Mouse (Mus musculus): ENCODE data around the gene Inka2.
A peak's percentile ranks its signal among the peaks of the same experiment; 100 is the strongest.

The Inka2 gene

DNA sequence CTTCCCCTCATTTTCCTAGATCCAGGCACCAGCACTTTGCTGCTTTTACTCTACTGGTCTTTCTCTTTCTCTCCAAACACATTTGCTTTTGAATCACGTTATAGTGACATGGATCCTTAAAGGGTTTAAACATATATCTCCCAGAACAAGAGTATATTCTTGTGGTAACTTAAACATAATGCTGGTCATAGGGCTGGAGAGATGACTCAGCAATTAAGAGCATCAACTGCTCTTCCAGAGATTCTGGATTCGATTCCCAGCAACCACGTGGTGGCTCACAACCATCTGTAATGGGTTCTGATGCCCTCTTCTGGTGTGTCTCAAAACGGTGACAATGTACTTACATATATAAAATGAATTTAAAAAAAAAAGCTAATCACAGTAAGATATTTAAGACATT is 28.0 kb downstream of the Inka2 start:
- DNase-seq: no peak

- no peak for DNase-seq
These were observed 29.1 kb downstream of the Inka2 start for GRCm38 (mm10) chr3:105733538-105733937.

GRCm38 (mm10) chr3:105735285-105735684 is 30.9 kb downstream of the Inka2 start:
- no peak for DNase-seq

- no peak for DNase-seq
These were observed 31.7 kb downstream of the Inka2 start for GRCm38 (mm10) chr3:105736148-105736547.

- no peak for DNase-seq
These were observed 32.7 kb downstream of the Inka2 start for GRCm38 (mm10) chr3:105737070-105737469.

GRCm38 (mm10) chr3:105737666-105738065 is 33.3 kb downstream of the Inka2 start:
- DNase-seq: no peak

DNA sequence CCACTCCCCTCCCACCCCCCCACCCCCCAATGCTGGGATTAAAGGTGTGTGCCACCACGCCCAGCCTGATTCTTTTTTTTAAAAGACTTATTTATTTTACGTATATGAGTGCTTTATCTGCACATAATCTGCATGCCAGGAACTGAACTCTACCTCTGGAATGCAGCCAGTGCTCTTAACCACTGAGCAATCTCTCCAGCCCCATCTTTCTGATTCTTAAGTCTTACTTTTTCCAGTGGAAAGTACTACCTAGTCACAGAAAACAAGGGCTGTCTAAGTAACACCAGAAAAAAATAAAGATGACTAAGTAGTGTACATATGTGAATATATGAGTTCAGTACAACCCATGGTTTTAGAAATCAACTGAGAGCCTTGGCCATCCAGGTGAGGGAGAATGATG is 42.1 kb downstream of the Inka2 start:
- DNase-seq: no peak

GRCm38 (mm10) chr3:105750810-105751209 is 46.4 kb downstream of the Inka2 start:
- DNase-seq: no peak

- DNase-seq: no peak
These were observed 49.8 kb downstream of the Inka2 start for GRCm38 (mm10) chr3:105754184-105754583.

DNA sequence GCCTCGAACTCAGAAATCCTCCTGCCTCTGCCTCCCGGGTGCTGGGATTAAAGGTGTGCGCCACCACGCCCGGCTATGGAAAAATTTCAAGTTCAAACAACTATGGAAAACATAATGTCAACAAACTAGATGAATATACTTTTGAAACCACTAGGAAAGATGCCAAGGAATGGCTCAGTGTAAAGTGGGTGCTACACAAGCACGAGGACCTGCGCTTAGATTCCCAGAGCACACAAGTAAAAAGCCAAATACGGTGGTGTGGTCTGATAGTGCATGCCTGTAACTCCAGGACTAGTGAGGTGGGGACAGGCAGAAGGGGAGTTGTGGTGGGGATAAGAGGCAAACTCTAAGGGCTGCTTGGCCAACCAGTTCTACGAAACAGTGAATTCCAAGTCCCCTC is 50.7 kb downstream of the Inka2 start:
- no peak for DNase-seq

DNA sequence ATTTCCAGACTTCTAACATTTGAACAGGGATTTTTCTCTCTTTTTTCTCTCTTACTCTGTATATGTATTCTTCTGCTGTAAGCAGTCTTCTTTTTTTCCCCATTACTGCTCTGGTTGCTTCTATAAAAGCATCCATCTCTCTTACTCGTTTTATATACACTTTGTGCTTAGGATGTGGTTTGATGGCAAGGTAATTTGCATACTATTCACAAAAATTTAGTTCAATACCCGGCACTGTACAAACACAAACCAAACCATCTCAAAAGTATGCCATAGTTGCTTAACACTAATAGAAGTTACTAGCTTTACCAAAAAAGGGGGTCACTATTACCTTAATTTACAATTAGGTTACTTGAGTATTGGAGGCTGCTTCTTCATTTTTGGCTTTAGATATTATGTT is 52.1 kb downstream of the Inka2 start:
- DNase-seq: no peak

DNA sequence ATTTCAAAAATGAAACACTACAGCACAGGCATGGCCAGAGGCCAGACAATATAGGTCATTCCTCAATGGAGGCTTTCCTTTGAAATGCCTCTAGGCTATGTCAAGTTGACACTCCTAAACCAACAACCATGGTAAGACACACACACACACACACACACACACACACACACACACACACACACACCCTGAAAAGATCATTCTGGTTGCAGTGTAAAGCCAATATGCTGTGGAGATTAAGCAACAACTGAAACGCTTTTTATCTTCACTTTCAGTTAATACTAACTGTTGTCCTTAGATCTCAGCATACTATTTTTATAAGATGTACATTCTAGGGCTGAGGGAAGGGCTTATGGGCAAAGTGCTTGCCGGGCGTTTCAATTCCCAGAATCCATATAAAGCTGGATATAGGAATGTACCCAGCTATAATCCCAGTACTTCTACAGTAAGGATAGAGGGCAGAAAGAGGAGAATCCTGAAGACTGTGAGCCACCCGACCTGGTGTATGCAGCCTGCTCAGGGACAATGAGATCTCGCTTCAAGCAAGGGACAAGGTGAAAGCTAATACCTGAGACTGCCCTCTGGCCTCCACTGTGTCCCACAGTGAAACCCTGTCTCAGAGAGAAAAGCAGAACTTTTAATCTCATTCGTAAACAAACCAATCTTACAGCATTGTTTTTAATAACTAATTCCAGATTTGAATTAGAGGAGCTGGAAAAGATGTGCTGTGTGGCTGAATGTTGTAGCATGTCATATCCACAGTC is 53.1 kb downstream of the Inka2 start:
- DNase-seq: no peak

- DNase-seq: peak; percentile 23
These were observed 53.7 kb downstream of the Inka2 start for GRCm38 (mm10) chr3:105758098-105758497.

- DNase-seq: no peak
These were observed 54.3 kb downstream of the Inka2 start for GRCm38 (mm10) chr3:105758658-105759057.

DNA sequence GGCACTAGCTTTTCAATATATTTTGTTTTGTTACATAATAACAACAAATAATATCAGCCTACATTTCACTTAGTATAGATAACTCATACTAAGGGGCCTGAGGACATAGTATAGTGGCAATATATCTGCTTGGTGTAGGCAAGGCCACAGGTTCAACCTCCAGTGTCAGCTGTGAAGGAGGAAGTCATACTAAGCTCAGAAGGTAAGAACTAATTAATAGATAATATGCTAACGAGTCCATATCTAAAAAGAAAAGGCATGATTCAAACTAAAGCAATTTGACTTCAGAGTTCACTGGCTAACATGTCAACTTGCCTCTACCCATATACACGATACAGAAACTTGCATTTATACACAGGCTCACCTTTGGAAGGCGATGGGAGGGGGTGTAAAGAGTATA is 55.7 kb downstream of the Inka2 start:
- no peak for DNase-seq

- DNase-seq: peak; percentile 37
These were observed 58.9 kb downstream of the Inka2 start for GRCm38 (mm10) chr3:105763132-105763851.

GRCm38 (mm10) chr3:105768529-105768928 is 64.1 kb downstream of the Inka2 start:
- DNase-seq: peak; percentile 47

DNA sequence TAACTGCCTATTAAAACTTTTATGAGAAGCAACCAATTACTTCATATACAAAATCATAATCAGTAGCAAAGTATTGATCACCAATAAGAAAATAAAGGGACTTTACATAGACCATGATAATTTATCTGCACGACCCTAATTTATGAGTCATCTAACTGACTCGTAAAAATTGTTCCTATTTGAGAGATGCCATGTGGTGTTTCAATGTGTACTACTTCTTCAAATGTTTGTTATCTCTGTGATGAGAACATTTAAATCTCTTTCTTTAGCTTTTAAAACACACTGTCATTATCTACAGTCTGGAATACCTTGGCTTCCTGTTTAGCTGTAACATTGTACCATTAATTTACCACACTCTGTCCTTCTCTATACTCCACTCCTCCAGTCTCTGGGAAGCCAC is 65.0 kb downstream of the Inka2 start:
- no peak for DNase-seq
